In the genomic region with DNA sequence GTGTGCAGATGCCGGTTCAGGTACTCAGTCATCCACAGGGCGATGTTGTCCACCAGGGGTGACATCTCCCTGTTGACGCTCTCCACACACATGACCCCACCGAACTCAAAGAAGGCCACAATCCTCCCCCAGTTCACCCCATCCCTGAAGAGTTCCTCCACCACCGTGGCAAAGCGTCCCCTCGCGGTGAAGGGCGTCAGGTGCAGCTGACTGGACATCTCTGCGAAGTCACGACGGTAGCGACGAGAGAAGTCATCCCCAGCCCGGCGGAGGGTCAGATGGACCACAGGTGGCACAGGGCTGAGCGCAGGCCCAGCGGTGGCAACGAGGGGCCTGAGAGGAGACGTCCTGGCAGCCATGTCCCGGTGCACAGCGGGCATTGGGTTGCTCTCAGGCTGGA, we compare ENCODE assay signal across 8 mouse cellular contexts. TPM values are rescaled to one million over a fixed set of nuclear protein-coding genes. Genes with fewer than 3 reads are reported as not detected.
DNase-seq lines count a peak whose midpoint lies in the region; ATAC-seq and TF ChIP-seq lines count a peak whose summit lies in the region.

No protein-coding gene starts in this region.

- H3K9me3 ChIP-seq in forebrain, embryonic 10.5 days: no peaks in the 10 kb centered on the region
- H3K9me3 ChIP-seq in heart, embryonic 16.5 days (replicated peaks; ENCODE audit: control insufficient read depth, low read length): no peaks in the 10 kb centered on the region
- no peaks in the 10 kb centered on the region for H3K9me3 ChIP-seq in kidney, postnatal 0 days (replicated peaks; ENCODE audit: low read length)
- no peaks in the 10 kb centered on the region for H3K9me3 ChIP-seq in lung, embryonic 14.5 days (ENCODE audit: low read depth, low read length)
- H3K9me3 ChIP-seq in neural tube, embryonic 12.5 days: no peaks in the 10 kb centered on the region
- no peaks in the 10 kb centered on the region for H3K9me3 ChIP-seq in stomach, postnatal 0 days (ENCODE audit: control insufficient read depth, low read length)

- H3K4me1 ChIP-seq in bone marrow macrophage, adult 2 months (ENCODE audit: control insufficient read depth, insufficient read depth, low read length): peaks cover 6% of the 10 kb centered on the region
- peaks cover 34% of the 10 kb centered on the region for H3K4me1 ChIP-seq in forebrain, embryonic 10.5 days
- peaks cover 24% of the 10 kb centered on the region for H3K4me1 ChIP-seq in heart, embryonic 16.5 days (ENCODE audit: control insufficient read depth, insufficient read depth, low read length)
- H3K4me1 ChIP-seq in kidney, postnatal 0 days (replicated peaks; ENCODE audit: insufficient read depth, low read length): peaks cover 23% of the 10 kb centered on the region
- H3K4me1 ChIP-seq in lung, embryonic 14.5 days (ENCODE audit: insufficient read depth): peaks cover 12% of the 10 kb centered on the region
- H3K4me1 ChIP-seq in neural tube, embryonic 12.5 days: peaks cover 10% of the 10 kb centered on the region
- peaks cover 5% of the 10 kb centered on the region; the same call in 1 of the 2 replicates for H3K4me1 ChIP-seq in stomach, postnatal 0 days (replicated peaks; ENCODE audit: control insufficient read depth, insufficient read depth)

- no peak for TF ChIP-seq EP300 in stomach, postnatal 0 days (optimal IDR thresholded peaks at IDR 0.05)

- peak overlapping the region; percentile 21 for H3K4me3 ChIP-seq in bone marrow macrophage, adult 2 months (ENCODE audit: insufficient read depth, low read length)
- H3K4me3 ChIP-seq in forebrain, embryonic 10.5 days: peak overlapping the region; percentile 77
- peak overlapping the region; percentile 90 for H3K4me3 ChIP-seq in heart, embryonic 16.5 days (ENCODE audit: low read length)
- H3K4me3 ChIP-seq in kidney, postnatal 0 days (replicated peaks; ENCODE audit: low read depth, low read length): peak overlapping the region; percentile 81
- peak overlapping the region; percentile 73 for H3K4me3 ChIP-seq in lung, embryonic 14.5 days (ENCODE audit: low read depth, low read length)
- H3K4me3 ChIP-seq in neural tube, embryonic 12.5 days: peak overlapping the region; percentile 41
- H3K4me3 ChIP-seq in stomach, postnatal 0 days (ENCODE audit: low read depth, low read length): peak overlapping the region; percentile 81

- peak overlapping the region; percentile 86 for H3K9ac ChIP-seq in heart, embryonic 16.5 days (ENCODE audit: low read length)
- H3K9ac ChIP-seq in kidney, postnatal 0 days (ENCODE audit: low read depth, low read length): peak overlapping the region; percentile 44; the same call in 1 of the 2 replicates
- peak overlapping the region; percentile 85 for H3K9ac ChIP-seq in lung, embryonic 14.5 days
- peak overlapping the region; percentile 51 for H3K9ac ChIP-seq in neural tube, embryonic 12.5 days
- H3K9ac ChIP-seq in stomach, postnatal 0 days (ENCODE audit: low read length): peak overlapping the region; percentile 83

- peaks cover 35% of the 10 kb centered on the region for H3K27me3 ChIP-seq in forebrain, embryonic 10.5 days (ENCODE audit: poor library complexity, severe bottlenecking)
- H3K27me3 ChIP-seq in heart, embryonic 16.5 days (ENCODE audit: control insufficient read depth, insufficient read depth, low read length): no peaks in the 10 kb centered on the region
- H3K27me3 ChIP-seq in kidney, postnatal 0 days (ENCODE audit: insufficient read depth, low read length): no peaks in the 10 kb centered on the region
- no peaks in the 10 kb centered on the region for H3K27me3 ChIP-seq in lung, embryonic 14.5 days (ENCODE audit: insufficient read depth, low read length)
- no peaks in the 10 kb centered on the region for H3K27me3 ChIP-seq in neural tube, embryonic 12.5 days (replicated peaks)
- H3K27me3 ChIP-seq in stomach, postnatal 0 days (ENCODE audit: control insufficient read depth, insufficient read depth, low read length): no peaks in the 10 kb centered on the region

- H3K36me3 ChIP-seq in forebrain, embryonic 10.5 days (replicated peaks): no peaks in the 10 kb centered on the region
- no peaks in the 10 kb centered on the region for H3K36me3 ChIP-seq in heart, embryonic 16.5 days (ENCODE audit: control insufficient read depth, insufficient read depth)
- H3K36me3 ChIP-seq in kidney, postnatal 0 days (ENCODE audit: insufficient read depth, low read length): no peaks in the 10 kb centered on the region
- no peaks in the 10 kb centered on the region for H3K36me3 ChIP-seq in lung, embryonic 14.5 days (ENCODE audit: insufficient read depth)
- no peaks in the 10 kb centered on the region for H3K36me3 ChIP-seq in neural tube, embryonic 12.5 days
- no peaks in the 10 kb centered on the region for H3K36me3 ChIP-seq in stomach, postnatal 0 days (ENCODE audit: control insufficient read depth, insufficient read depth, low read length)

- H3K4me2 ChIP-seq in heart, embryonic 16.5 days (ENCODE audit: low read depth, low read length): peak overlapping the region; percentile 97
- H3K4me2 ChIP-seq in kidney, postnatal 0 days (ENCODE audit: low read length): peak overlapping the region; percentile 95
- H3K4me2 ChIP-seq in lung, embryonic 14.5 days: peak overlapping the region; percentile 98
- peak overlapping the region; percentile 88 for H3K4me2 ChIP-seq in neural tube, embryonic 12.5 days (replicated peaks)
- H3K4me2 ChIP-seq in stomach, postnatal 0 days (replicated peaks; ENCODE audit: low read depth): peak overlapping the region; percentile 90

- ATAC-seq in heart, embryonic 16.5 days (replicated peaks; ENCODE audit: extremely low read depth, insufficient read depth, low FRiP score): no peak
- ATAC-seq in kidney, postnatal 0 days (replicated peaks; ENCODE audit: low FRiP score, low read depth): peak; percentile 37
- no peak for ATAC-seq in lung, embryonic 14.5 days (ENCODE audit: insufficient read depth)
- ATAC-seq in neural tube, embryonic 12.5 days (ENCODE audit: low FRiP score, low read depth): no peak
- ATAC-seq in stomach, postnatal 0 days (ENCODE audit: low FRiP score, low TSS enrichment): peak; percentile 13

- WGBS in forebrain, embryonic 10.5 days: 13% methylated on average over 22 of the region's 22 CpGs
- WGBS in heart, embryonic 16.5 days: 6% methylated on average over 22 of the region's 22 CpGs
- WGBS in kidney, postnatal 0 days: 4% methylated on average over 22 of the region's 22 CpGs
- WGBS in lung, embryonic 14.5 days: 5% methylated on average over 22 of the region's 22 CpGs
- WGBS in neural tube, embryonic 12.5 days: 9% methylated on average over 22 of the region's 22 CpGs
- WGBS in stomach, postnatal 0 days: 8% methylated on average over 22 of the region's 22 CpGs

- peak; percentile 80 for DNase-seq in CD4-positive helper T cell, adult 2 months (ENCODE audit: low read depth, low spot score)
- peak; percentile 43 for DNase-seq in forebrain, embryonic 10.5 days (ENCODE audit: extremely low spot score, low spot score)
- peak; percentile 73 for DNase-seq in kidney, postnatal 0 days (ENCODE audit: low spot score)
- peak; percentile 72 for DNase-seq in lung, embryonic 14.5 days
- DNase-seq in stomach, postnatal 0 days (ENCODE audit: low spot score): peak; percentile 72

- no peak overlapping the region for H3K27ac ChIP-seq in bone marrow macrophage, adult 2 months (ENCODE audit: insufficient read depth, low read depth, low read length)
- H3K27ac ChIP-seq in forebrain, embryonic 10.5 days: 0 out of 2 replicates have a peak overlapping the region, but pooled peaks have one; percentile 17
- H3K27ac ChIP-seq in heart, embryonic 16.5 days (ENCODE audit: low read length): no peak overlapping the region
- H3K27ac ChIP-seq in kidney, postnatal 0 days: peak overlapping the region; percentile 28; the same call in 1 of the 2 replicates
- no peak overlapping the region for H3K27ac ChIP-seq in lung, embryonic 14.5 days (ENCODE audit: low read depth)
- H3K27ac ChIP-seq in neural tube, embryonic 12.5 days: no peak overlapping the region
- no peak overlapping the region for H3K27ac ChIP-seq in stomach, postnatal 0 days (replicated peaks)

- peak; percentile 41; the same call in 1 of the 2 replicates for TF ChIP-seq CTCF in bone marrow macrophage, adult 2 months (IDR thresholded peaks at IDR 0.05; ENCODE audit: low read depth, low read length)
- peak; percentile 81 for TF ChIP-seq CTCF in kidney, postnatal 0 days (IDR thresholded peaks at IDR 0.05; ENCODE audit: low read depth)
- peak; percentile 87 for TF ChIP-seq CTCF in lung, embryonic 14.5 days (IDR thresholded peaks at IDR 0.05; ENCODE audit: low read depth)
- TF ChIP-seq CTCF in stomach, postnatal 0 days (IDR thresholded peaks at IDR 0.05; ENCODE audit: low read depth): peak; percentile 91

- TF ChIP-seq POLR2A in bone marrow macrophage, adult 2 months (IDR thresholded peaks at IDR 0.05; ENCODE audit: borderline replicate concordance, low read depth, low read length): no peak

RNA-seq across cellular contexts. Expression of a gene that starts 1.7 kb away (rescaled TPM):
- polyA plus RNA-seq in bone marrow macrophage, adult 2 months (2012; ENCODE audit: insufficient read depth, insufficient read length, missing spikeins): 1.2 and 1.5 TPM in 2 replicates
- polyA plus RNA-seq in forebrain, embryonic 10.5 days (2016; fragmentation: Nextera tagmentation; extraction: Ambion mirVana): 8.0 and 8.1 TPM in 2 replicates
- polyA plus RNA-seq in heart, embryonic 16.5 days (2015; fragmentation: Nextera tagmentation; extraction: Ambion mirVana): 9.3 and 10.4 TPM in 2 replicates
- 11.7 and 13.4 TPM in 2 replicates for polyA plus RNA-seq in kidney, postnatal 0 days (2015; fragmentation: Nextera tagmentation; extraction: Ambion mirVana)
- polyA plus RNA-seq in lung, embryonic 14.5 days (2014; fragmentation: Nextera tagmentation; extraction: Ambion mirVana): 16.2 and 16.5 TPM in 2 replicates
- polyA plus RNA-seq in neural tube, embryonic 12.5 days (2016; fragmentation: Nextera tagmentation; extraction: Ambion mirVana): 10.4 and 11.5 TPM in 2 replicates
- polyA plus RNA-seq in stomach, postnatal 0 days (2015; fragmentation: Nextera tagmentation; extraction: Ambion mirVana): 5.6 and 6.2 TPM in 2 replicates

RNA-seq across cellular contexts. Expression of a gene that starts 47.2 kb away (rescaled TPM):
- polyA plus RNA-seq in bone marrow macrophage, adult 2 months (2012; ENCODE audit: insufficient read depth, insufficient read length, missing spikeins): 13.3 and 14.8 TPM in 2 replicates
- polyA plus RNA-seq in forebrain, embryonic 10.5 days (2016; fragmentation: Nextera tagmentation; extraction: Ambion mirVana): 7.5 and 8.5 TPM in 2 replicates
- polyA plus RNA-seq in heart, embryonic 16.5 days (2015; fragmentation: Nextera tagmentation; extraction: Ambion mirVana): 10.1 and 10.9 TPM in 2 replicates
- 13.1 and 13.2 TPM in 2 replicates for polyA plus RNA-seq in kidney, postnatal 0 days (2015; fragmentation: Nextera tagmentation; extraction: Ambion mirVana)
- 15.9 and 16.5 TPM in 2 replicates for polyA plus RNA-seq in lung, embryonic 14.5 days (2014; fragmentation: Nextera tagmentation; extraction: Ambion mirVana)
- polyA plus RNA-seq in neural tube, embryonic 12.5 days (2016; fragmentation: Nextera tagmentation; extraction: Ambion mirVana): 8.3 and 8.7 TPM in 2 replicates
- polyA plus RNA-seq in stomach, postnatal 0 days (2015; fragmentation: Nextera tagmentation; extraction: Ambion mirVana): 18.3 and 18.9 TPM in 2 replicates

Comparison
In these comparisons a context has a peak if more than half of its experiments do, and no peak if none do; other contexts are left out.
1. H3K27ac ChIP-seq: peak in forebrain, embryonic 10.5 days (single experiment) and kidney, postnatal 0 days (single experiment); none in bone marrow macrophage, adult 2 months (single experiment), heart, embryonic 16.5 days (single experiment), lung, embryonic 14.5 days (single experiment), neural tube, embryonic 12.5 days (single experiment) and stomach, postnatal 0 days (single experiment).
2. H3K4me3 ChIP-seq: peak in every context shown above with its lines; median percentile 90 in heart, embryonic 16.5 days; 81 in kidney, postnatal 0 days; 81 in stomach, postnatal 0 days; 77 in forebrain, embryonic 10.5 days; 73 in lung, embryonic 14.5 days; 41 in neural tube, embryonic 12.5 days; 21 in bone marrow macrophage, adult 2 months.
3. CTCF ChIP-seq: peak in every context shown above with its lines; median percentile 91 in stomach, postnatal 0 days; 87 in lung, embryonic 14.5 days; 81 in kidney, postnatal 0 days; 41 in bone marrow macrophage, adult 2 months.
4. ATAC-seq: peak in kidney, postnatal 0 days (single experiment) and stomach, postnatal 0 days (single experiment); none in heart, embryonic 16.5 days (single experiment), lung, embryonic 14.5 days (single experiment) and neural tube, embryonic 12.5 days (single experiment).
5. Peak in every context shown above with its lines, with median percentiles within 50 percentile points of each other: DNase-seq, H3K4me2 ChIP-seq and H3K9ac ChIP-seq.